Mouse (Mus musculus) Patski (cell line): ENCODE measurements around the gene Adamtsl4. TPM values are rescaled to one million over a fixed set of nuclear protein-coding genes. Genes with fewer than 3 reads are reported as not detected.

Experiments
- ATAC-seq: fragments of 100-300 bp; one replicate; pipeline ENCODE4 v1.8.0; 2021
- CTCF ChIA-PET: fragments of 350-600 bp; sonication (Branson Sonifier 250); formaldehyde crosslinking; loops from one replicate; lab custom pipeline; 2022; ENCODE audit warnings: inconsistent platforms; lab: Charles Lee
- POLR2A ChIA-PET: fragments of 350-600 bp; sonication (Branson Sonifier 250); formaldehyde crosslinking; loops from one replicate; lab custom pipeline; 2022; ENCODE audit warnings: antibody characterized with exemption, inconsistent platforms; lab: Charles Lee
- DNase-seq: peaks from one replicate; pipeline ENCODE4 v3.0.0-alpha.2; 2011; ENCODE audit warnings: low read depth, low spot score
- H3K27me3 ChIP-seq: fragments of 371-371 bp; one replicate; pipeline ENCODE4 v1.5.1; 2021
- CTCF ChIP-seq: fragments of 100-300 bp; IDR thresholded peaks from one replicate; pipeline ENCODE4 v1.5.1; 2021
- in situ Hi-C: fragments of 300-500 bp; cut with MboI; formaldehyde crosslinking; loops from 3 replicates; pipeline ENCODE4 v1.11.1; 2018; ENCODE audit warnings: low pct_unique_long_range_greater_than_20kb, mixed read lengths
- polyA plus RNA-seq: library from polyadenylated mRNA; unstranded; gene quantifications from one replicate; pipeline ENCODE4 v1.2.3, GENCODE M21; 2021

Gene Adamtsl4
- 39.5 TPM for polyA plus RNA-seq

- ATAC-seq (peak; percentile 83), DNase-seq (peak; percentile 99)
- ChIA-PET POLR2A (interaction anchor here (0.6 to 3.5 kb wide), 16 partner anchors 9 to 174 kb away, joined by 3 to 20 read pairs (median 3); partner anchors contain the start of gene Mcl1), CTCF (interaction anchor here (0.8 to 6.0 kb wide), 6 partner anchors 11 to 219 kb away, joined by 3 to 58 read pairs (median 8); no protein-coding TSS in a partner anchor)
- TF ChIP-seq CTCF: no peak
- in situ Hi-C loops: no loop called here
- no peaks in the 10 kb centered on the region for H3K27me3 ChIP-seq
Measured at GRCm38 (mm10) chr3:95687524-95688421, at the start of gene Adamtsl4. Gene Adamtsl4 (minus strand): TSS chr3:95687917.

- H3K27me3 ChIP-seq: no peaks in the 10 kb centered on the region
- in situ Hi-C loops: no loop called here
- POLR2A ChIA-PET: interaction anchor here (1.1 to 1.7 kb wide), 4 partner anchors 9 to 102 kb away, joined by 3 to 5 read pairs (median 3); no protein-coding TSS in a partner anchor
- CTCF ChIA-PET: interaction anchor here (1.1 to 2.1 kb wide), 2 partner anchors 10 to 15 kb away, joined by 4 to 7 read pairs; no protein-coding TSS in a partner anchor
- DNase-seq (no peak), ATAC-seq (no peak)
- no peak for TF ChIP-seq CTCF
Measured at GRCm38 (mm10) chr3:95735071-95735670, 47.5 kb upstream of the Adamtsl4 start.

- no peak for DNase-seq
- H3K27me3 ChIP-seq: no peaks in the 10 kb centered on the region
- no peak for TF ChIP-seq CTCF
- CTCF ChIA-PET: interaction anchor here (1.1 to 2.1 kb wide), 3 partner anchors 11 to 54 kb away, joined by 3 to 7 read pairs (median 4); no protein-coding TSS in a partner anchor
- in situ Hi-C loops: no loop called here
- ATAC-seq: no peak
- POLR2A ChIA-PET: interaction anchor here (0.8 to 1.4 kb wide), 2 partner anchors 21 to 48 kb away, joined by 3 read pairs; no protein-coding TSS in a partner anchor
Measured at GRCm38 (mm10) chr3:95734092-95734702, 46.5 kb upstream of the Adamtsl4 start.

GRCm38 (mm10) chr3:95732744-95733521 lies 45.2 kb upstream of the Adamtsl4 start:
- ChIA-PET POLR2A (interaction anchor here (1.0 kb wide), 1 partner anchor 371 kb away, joined by 3 read pairs; the partner anchor contains the start of gene Otud7b), CTCF (interaction anchor here (0.8 to 1.8 kb wide), 2 partner anchors 9 to 53 kb away, joined by 3 to 4 read pairs; no protein-coding TSS in a partner anchor)
- ATAC-seq: no peak
- no peak for TF ChIP-seq CTCF
- in situ Hi-C loops: no loop called here
- no peaks in the 10 kb centered on the region for H3K27me3 ChIP-seq
- no peak for DNase-seq

- in situ Hi-C loops: no loop called here
- CTCF ChIA-PET: interaction anchor here (0.8 kb wide), 1 partner anchor 9 kb away, joined by 3 read pairs; no protein-coding TSS in a partner anchor
- DNase-seq (no peak), ATAC-seq (no peak)
- TF ChIP-seq CTCF: no peak
- POLR2A ChIA-PET: no interaction called here
- H3K27me3 ChIP-seq: no peaks in the 10 kb centered on the region
Measured at GRCm38 (mm10) chr3:95732297-95732696, 44.6 kb upstream of the Adamtsl4 start.

- no peak for TF ChIP-seq CTCF
- ChIA-PET POLR2A (no interaction called here), CTCF (no interaction called here)
- DNase-seq (no peak), ATAC-seq (no peak)
- no peaks in the 10 kb centered on the region for H3K27me3 ChIP-seq
- in situ Hi-C loops: no loop called here
Measured at GRCm38 (mm10) chr3:95731802-95732201, 44.1 kb upstream of the Adamtsl4 start.

- in situ Hi-C loops: no loop called here
- no peaks in the 10 kb centered on the region for H3K27me3 ChIP-seq
- ATAC-seq: no peak
- CTCF ChIA-PET: interaction anchor here (1.3 to 2.6 kb wide), 4 partner anchors 9 to 54 kb away, joined by 3 to 8 read pairs (median 4); partner anchors contain the start of gene Ecm1
- DNase-seq: no peak
- POLR2A ChIA-PET: interaction anchor here (1.3 kb wide), 1 partner anchor 43 kb away, joined by 3 read pairs; the partner anchor contains the start of gene Adamtsl4
- TF ChIP-seq CTCF: no peak
Measured at GRCm38 (mm10) chr3:95730431-95730830, 42.7 kb upstream of the Adamtsl4 start.

GRCm38 (mm10) chr3:95728906-95729305 lies 41.2 kb upstream of the Adamtsl4 start:
- no peak for DNase-seq
- no peak for ATAC-seq
- in situ Hi-C loops: no loop called here
- no peak for TF ChIP-seq CTCF
- no peaks in the 10 kb centered on the region for H3K27me3 ChIP-seq
- CTCF ChIA-PET: interaction anchor here (1.0 to 2.6 kb wide), 5 partner anchors 10 to 61 kb away, joined by 3 to 8 read pairs (median 4); partner anchors contain the start of gene Ecm1
- POLR2A ChIA-PET: no interaction called here
